Mouse (Mus musculus): ENCODE measurements around the gene C1ql1.
A peak's percentile ranks its signal among the peaks of the same experiment; 100 is the strongest.

Gene C1ql1

DNA sequence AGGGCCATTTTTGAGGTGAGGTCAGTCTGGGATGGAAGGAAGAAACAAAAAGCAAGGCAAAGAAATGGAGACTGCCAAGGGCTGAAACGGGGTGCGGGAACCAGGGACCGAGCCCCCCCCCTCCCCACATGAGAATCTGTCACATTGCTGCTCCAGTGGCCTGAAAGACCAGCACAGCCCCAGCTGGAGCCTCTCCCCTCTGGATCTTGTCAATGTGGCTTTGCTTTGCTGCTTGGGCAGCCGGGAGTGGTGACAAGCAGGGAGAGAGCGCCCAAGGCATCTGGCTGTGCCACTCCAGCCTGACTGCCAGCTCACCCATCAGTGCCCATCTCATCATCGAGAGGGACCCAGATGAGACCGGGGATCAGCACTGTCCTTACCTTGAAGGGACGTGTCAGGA lies 11.2 kb upstream of the C1ql1 start:
- no peak for DNase-seq

DNA sequence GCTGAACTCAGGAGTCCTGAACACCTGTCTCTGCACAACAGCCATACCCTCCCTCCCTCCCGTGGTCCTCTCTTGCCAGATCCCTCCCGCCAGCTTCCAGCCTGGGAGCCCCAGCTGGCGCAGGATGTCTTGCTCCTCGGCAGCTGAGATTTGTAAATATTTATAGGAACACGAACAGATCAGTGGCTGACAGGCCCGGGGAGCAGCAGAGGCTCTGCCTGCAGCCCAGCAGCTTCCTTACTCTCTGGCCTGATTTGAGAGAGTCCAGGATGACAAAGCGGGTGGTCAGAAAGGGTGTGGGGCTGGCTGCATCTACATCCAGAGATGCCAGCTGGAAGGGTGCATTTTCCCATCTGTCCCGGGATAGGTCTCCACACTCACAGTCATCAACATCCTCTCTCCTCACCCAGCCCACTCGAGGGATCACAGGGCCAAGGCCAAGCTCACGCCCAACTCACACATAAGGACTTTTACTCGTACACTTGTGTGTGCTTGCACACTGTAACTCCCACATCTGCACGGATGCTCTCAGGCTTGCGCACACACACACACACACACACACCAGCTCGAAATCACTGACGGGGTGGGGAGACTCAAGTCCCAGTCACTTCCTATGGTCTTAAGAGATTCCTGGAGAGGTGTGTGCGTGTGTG lies 10.6 kb upstream of the C1ql1 start:
- DNase-seq = no peak

- DNase-seq = no peak
These were observed 6.4 kb upstream of the C1ql1 start for GRCm38 (mm10) chr11:102952922-102953321.

- DNase-seq = no peak
These were observed 1.8 kb upstream of the C1ql1 start for GRCm38 (mm10) chr11:102948043-102948961.

- DNase-seq = no peak
These were observed 480 bp upstream of the C1ql1 start for GRCm38 (mm10) chr11:102946992-102947343.

- no peak for DNase-seq
These were observed 903 bp downstream of the C1ql1 start for GRCm38 (mm10) chr11:102945306-102946264.

- no peak for DNase-seq
These were observed 5.3 kb downstream of the C1ql1 start for GRCm38 (mm10) chr11:102941236-102941635.

DNA sequence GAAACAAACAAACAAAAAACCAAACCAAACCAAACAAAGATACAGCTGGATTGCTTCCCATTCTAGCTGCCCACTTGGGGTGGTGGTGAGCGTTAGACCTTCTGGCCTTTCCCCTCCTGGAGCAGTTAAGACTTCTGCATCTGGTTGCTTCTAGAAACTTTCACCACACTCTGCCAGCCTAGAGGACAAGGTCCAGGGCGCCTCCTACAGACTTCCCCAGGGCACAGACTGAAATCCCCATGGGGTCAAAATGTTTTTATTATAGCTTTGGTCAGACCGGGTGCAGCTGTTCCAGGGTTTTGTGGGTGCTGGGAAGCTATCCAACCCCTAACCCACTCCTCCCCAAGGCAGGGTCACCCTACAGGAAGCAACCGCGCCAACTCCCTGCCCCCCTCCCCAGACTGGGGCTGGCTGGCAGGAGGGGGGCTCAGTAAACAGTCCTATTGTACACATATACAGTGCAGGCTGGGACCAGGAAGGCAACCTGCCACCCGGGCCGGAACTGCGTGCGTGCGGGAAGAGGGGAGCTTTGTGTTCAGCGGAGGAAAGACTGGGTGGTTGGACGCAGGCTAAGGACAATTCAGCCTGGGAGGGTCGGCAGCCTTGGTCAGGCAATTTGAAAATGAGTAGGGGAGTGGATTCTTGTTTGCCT lies 7.3 kb downstream of the C1ql1 start:
- DNase-seq = no peak

GRCm38 (mm10) chr11:102937529-102938182 lies 8.8 kb downstream of the C1ql1 start:
- no peak for DNase-seq

GRCm38 (mm10) chr11:102936272-102936671 lies 10.2 kb downstream of the C1ql1 start:
- no peak for DNase-seq

DNA sequence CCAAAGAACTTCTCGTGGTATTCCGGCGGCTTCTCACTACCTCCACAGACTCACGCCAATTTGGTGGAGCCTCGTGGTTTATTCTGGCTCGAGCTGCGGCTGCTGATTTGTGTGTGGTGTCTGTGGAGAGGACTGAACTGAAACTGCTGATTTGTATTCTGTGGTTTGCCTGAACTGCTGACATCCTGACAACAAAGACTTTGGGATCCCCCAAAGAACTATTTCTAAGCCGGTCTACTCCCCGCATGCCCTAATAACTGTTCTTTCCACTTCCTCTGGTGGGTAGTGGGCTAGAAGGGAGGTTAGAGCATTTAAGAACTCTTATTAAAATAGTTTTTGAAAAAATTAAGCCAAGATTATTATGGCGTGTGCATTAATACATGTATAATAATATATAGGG lies 15.8 kb downstream of the C1ql1 start:
- no peak for DNase-seq

DNA sequence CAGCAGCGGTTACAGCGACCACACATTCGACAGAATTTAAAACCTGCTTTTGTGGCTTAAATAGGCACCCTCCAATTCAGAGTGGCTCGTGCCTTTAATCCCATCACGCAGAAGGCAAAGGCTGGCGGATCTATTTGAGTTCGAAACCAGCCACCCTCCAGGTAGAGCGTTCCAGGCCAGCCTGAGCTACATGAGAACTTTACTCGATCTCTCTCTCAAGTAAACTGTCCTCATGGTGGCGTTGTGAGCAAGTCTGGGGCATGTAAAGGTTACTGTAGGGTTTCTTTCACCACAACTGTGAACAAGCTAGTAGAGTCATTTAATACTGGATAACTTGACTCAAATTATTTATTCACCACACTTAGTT lies 21.2 kb downstream of the C1ql1 start:
- DNase-seq = no peak

- DNase-seq = peak; percentile 89
These were observed 21.7 kb downstream of the C1ql1 start, which contains the start of gene Kif18b for GRCm38 (mm10) chr11:102924557-102925350. Gene Kif18b (minus strand): TSS chr11:102925124.

- DNase-seq = no peak
These were observed 25.0 kb downstream of the C1ql1 start for GRCm38 (mm10) chr11:102921491-102921890.

GRCm38 (mm10) chr11:102918077-102918476 lies 28.4 kb downstream of the C1ql1 start:
- DNase-seq = no peak

GRCm38 (mm10) chr11:102915380-102915779 lies 31.1 kb downstream of the C1ql1 start:
- no peak for DNase-seq

- DNase-seq = no peak
These were observed 35.1 kb downstream of the C1ql1 start for GRCm38 (mm10) chr11:102911376-102911775.

GRCm38 (mm10) chr11:102903654-102904053 lies 42.8 kb downstream of the C1ql1 start:
- DNase-seq = no peak

- no peak for DNase-seq
These were observed 44.4 kb downstream of the C1ql1 start for GRCm38 (mm10) chr11:102902107-102902506.

GRCm38 (mm10) chr11:102901199-102901598 lies 45.3 kb downstream of the C1ql1 start:
- DNase-seq = no peak

DNA sequence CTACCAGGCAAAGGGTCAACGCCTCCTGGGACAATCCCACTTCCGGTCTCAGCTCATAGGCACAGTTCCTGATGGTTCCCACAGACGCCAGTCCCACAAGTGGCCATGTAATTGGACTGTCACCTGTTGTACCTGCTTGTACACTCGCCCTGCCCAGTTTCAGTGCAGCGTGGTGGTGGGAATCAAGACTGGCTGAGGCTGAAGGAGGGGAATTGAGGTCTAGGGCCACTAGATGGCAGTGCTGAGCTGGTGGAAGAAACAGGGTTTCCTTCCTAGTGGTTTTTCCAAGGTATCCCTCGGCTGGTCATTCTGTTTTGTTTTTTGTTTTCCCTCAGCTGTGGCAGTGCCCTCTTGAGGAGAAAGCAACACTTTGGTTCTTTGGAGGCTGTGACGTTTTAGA lies 45.7 kb downstream of the C1ql1 start, which contains the start of gene Gfap:
Gene Gfap, minus strand, starts transcription at position 150 of the 400 bp plus-strand sequence.
- peak; percentile 77 for DNase-seq

Measured in cerebellum, adult 11 months (tissue).